Mouse (Mus musculus) embryo, embryonic 10.5 days (tissue): ENCODE measurements around the gene Ccdc186.
A peak's percentile ranks its signal among the peaks of the same experiment; 100 is the strongest.
"Not testable (repeated sequence)": the region's sequence is repeated elsewhere in the genome, so short reads cannot be mapped to it uniquely, and the experiment has no call there.

Experiments
- DNase-seq: peaks from one replicate; pipeline ENCODE4 v3.0.0-alpha.2; 2015; ENCODE audit warnings: low spot score

The Ccdc186 gene

DNA sequence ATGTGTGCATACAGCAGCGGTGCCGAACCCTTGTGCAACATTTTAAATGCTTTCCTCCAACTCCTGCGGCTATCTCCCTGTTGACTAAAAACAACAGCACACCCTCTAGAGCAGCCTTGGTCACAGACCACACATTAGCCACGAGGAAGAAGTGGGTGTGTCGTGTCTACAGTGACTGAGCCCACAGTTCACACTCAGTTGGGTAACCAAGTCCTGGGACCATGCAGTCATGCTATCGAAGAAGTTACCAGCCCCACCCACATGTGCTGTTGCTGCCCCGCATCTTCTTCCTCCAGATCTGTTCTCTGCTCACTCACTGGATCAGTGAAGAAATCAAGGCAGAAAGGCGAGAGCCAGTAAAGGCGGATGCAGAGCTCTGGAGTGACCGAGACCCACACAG lies 65.6 kb downstream of the Ccdc186 start:
- no peak for DNase-seq

- DNase-seq, result not testable (repeated sequence)
Measured at GRCm38 (mm10) chr19:56754456-56754855, 67.5 kb downstream of the Ccdc186 start.

GRCm38 (mm10) chr19:56750709-56751108 lies 71.3 kb downstream of the Ccdc186 start:
- no peak for DNase-seq

- DNase-seq, result peak; percentile 28
Measured at GRCm38 (mm10) chr19:56749343-56749742, 72.6 kb downstream of the Ccdc186 start.

GRCm38 (mm10) chr19:56747878-56748277 lies 74.1 kb downstream of the Ccdc186 start:
- DNase-seq, result no peak

- DNase-seq, result no peak
Measured at GRCm38 (mm10) chr19:56746618-56747017, 75.4 kb downstream of the Ccdc186 start.

GRCm38 (mm10) chr19:56745528-56745927 lies 76.5 kb downstream of the Ccdc186 start:
- no peak for DNase-seq

DNA sequence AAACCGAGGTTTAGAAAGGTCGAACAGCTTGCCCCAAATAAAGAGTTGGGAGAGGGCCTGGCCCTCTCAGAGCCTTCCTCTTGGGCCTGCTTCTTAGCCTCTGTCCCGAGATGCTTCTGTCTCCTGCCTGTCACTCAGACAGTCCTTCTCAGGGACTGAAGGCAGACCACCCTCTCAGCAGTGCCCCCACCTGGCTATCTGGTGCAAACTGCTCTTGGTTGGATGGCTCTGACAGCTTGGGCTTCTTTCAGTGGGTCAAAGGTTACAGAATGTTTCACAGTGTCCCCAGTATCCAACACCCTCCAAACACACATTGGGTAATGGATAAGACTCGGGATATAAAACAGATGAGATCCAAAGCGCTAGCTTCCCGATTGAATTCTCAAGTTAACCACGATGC lies 76.9 kb downstream of the Ccdc186 start:
- DNase-seq, result peak; percentile 47
